Mouse (Mus musculus) small intestine, adult 2 months (tissue): ENCODE measurements around the gene Mfap3. TPM values are rescaled to one million over a fixed set of nuclear protein-coding genes. Genes with fewer than 3 reads are reported as not detected.

Source experiments
- H3K27ac ChIP-seq: fragments of 200-500 bp; 2 replicates; pipeline ENCODE4 v1.5.1; 2012; ENCODE audit warnings: low read depth, low read length, control low read depth, inconsistent platforms; ENCODE audit not compliant: insufficient read depth
- H3K27me3 ChIP-seq: fragments of 200-500 bp; 2 replicates; pipeline ENCODE4 v1.6.1; 2012; ENCODE audit warnings: mild to moderate bottlenecking, moderate library complexity, low read length, inconsistent platforms; ENCODE audit not compliant: control insufficient read depth, insufficient read depth
- H3K36me3 ChIP-seq: fragments of 200-500 bp; 2 replicates; pipeline ENCODE4 v1.6.1; 2012; ENCODE audit warnings: mild to moderate bottlenecking, low read length, control low read depth, inconsistent platforms; ENCODE audit not compliant: control insufficient read depth, insufficient read depth
- H3K4me1 ChIP-seq: fragments of 200-500 bp; 2 replicates; pipeline ENCODE4 v1.6.1; 2012; ENCODE audit warnings: low read length, inconsistent platforms, mixed read lengths; ENCODE audit not compliant: control insufficient read depth, insufficient read depth, insufficient read length
- H3K4me3 ChIP-seq: fragments of 200-500 bp; 2 replicates; pipeline ENCODE4 v1.5.1; 2012; ENCODE audit warnings: low read depth, mild to moderate bottlenecking, control low read depth, inconsistent platforms, low read length, moderate library complexity
- CTCF ChIP-seq: fragments of 200-500 bp; IDR thresholded peaks from 2 replicates; pipeline ENCODE4 v1.5.1; 2012; ENCODE audit warnings: low read depth, mild to moderate bottlenecking, control low read depth, inconsistent platforms, low read length, moderate library complexity, mixed read lengths; ENCODE audit not compliant: insufficient replicate concordance, insufficient read length; ENCODE audit errors: extremely low read depth
- POLR2A ChIP-seq: fragments of 200-500 bp; IDR thresholded peaks from 2 replicates; pipeline ENCODE4 v1.6.1; 2012; ENCODE audit warnings: low read depth, mild to moderate bottlenecking, control low read depth, inconsistent platforms, low read length, moderate library complexity
- WGBS: fragments of 180-500 bp; shearing (Covaris S2); methylation state at CpG from one replicate; pipeline ENCODE4 v1.1.7; 2018; 5-methylcytosine and 5-hydroxymethylcytosine counted together
- polyA plus RNA-seq: library from polyadenylated mRNA; depleted of rRNA; stranded (reverse); fragments of >200 nt; gene quantifications from 2 replicates; pipeline ENCODE4 v1.2.3, GENCODE M21; 2012

The Mfap3 gene
- polyA plus RNA-seq, 1 experiment: 6.9 TPM

- no peak for TF ChIP-seq POLR2A
- TF ChIP-seq CTCF: no peak
Measured at GRCm38 (mm10) chr11:57525900-57526299, 7.4 kb downstream of the Mfap3 start.

GRCm38 (mm10) chr11:57527506-57527905 is 9.0 kb downstream of the Mfap3 start:
- Histone ChIP-seq H3K27me3 (no peaks in the 10 kb centered on the region), H3K36me3 (peaks cover 19% of the 10 kb centered on the region), H3K27ac (no peak overlapping the region), H3K4me3 (no peak overlapping the region), H3K4me1 (peaks cover 2% of the 10 kb centered on the region; the same call in 1 of the 2 replicates)
- TF ChIP-seq CTCF: no peak
- TF ChIP-seq POLR2A: no peak
- 85% methylated on average over 4 of the region's 4 CpGs for WGBS

More at GRCm38 (mm10) chr11:57525900-57526299, 7.4 kb downstream of the Mfap3 start:
- H3K27ac ChIP-seq: no peak overlapping the region
- 75% methylated on average over 3 of the region's 3 CpGs for WGBS
- H3K27me3 ChIP-seq: no peaks in the 10 kb centered on the region
- peaks cover 2% of the 10 kb centered on the region; the same call in 1 of the 2 replicates for H3K4me1 ChIP-seq
- no peak overlapping the region for H3K4me3 ChIP-seq
- peaks cover 17% of the 10 kb centered on the region for H3K36me3 ChIP-seq

GRCm38 (mm10) chr11:57529111-57529510 is 10.6 kb downstream of the Mfap3 start:
- Histone ChIP-seq H3K4me3 (no peak overlapping the region), H3K27me3 (no peaks in the 10 kb centered on the region), H3K36me3 (peaks cover 19% of the 10 kb centered on the region), H3K4me1 (peaks cover 2% of the 10 kb centered on the region; the same call in 1 of the 2 replicates), H3K27ac (no peak overlapping the region)
- WGBS: 86% methylated on average over 3 of the region's 3 CpGs
- TF ChIP-seq CTCF: no peak
- TF ChIP-seq POLR2A: no peak

GRCm38 (mm10) chr11:57531300-57531950 is 13.0 kb downstream of the Mfap3 start:
- no peak overlapping the region for H3K4me3 ChIP-seq
- peaks cover 19% of the 10 kb centered on the region for H3K36me3 ChIP-seq
- WGBS: 61% methylated on average over 11 of the region's 11 CpGs
- TF ChIP-seq CTCF (no peak), POLR2A (no peak)
- H3K27me3 ChIP-seq: no peaks in the 10 kb centered on the region
- H3K4me1 ChIP-seq: no peaks in the 10 kb centered on the region; the same call in 1 of the 2 replicates
- no peak overlapping the region for H3K27ac ChIP-seq

GRCm38 (mm10) chr11:57532306-57532705 is 13.8 kb downstream of the Mfap3 start:
- H3K36me3 ChIP-seq: peaks cover 19% of the 10 kb centered on the region
- WGBS: 89% methylated on average over 4 of the region's 4 CpGs
- no peak overlapping the region for H3K4me3 ChIP-seq
- no peaks in the 10 kb centered on the region; the same call in 1 of the 2 replicates for H3K4me1 ChIP-seq
- no peaks in the 10 kb centered on the region for H3K27me3 ChIP-seq
- no peak for TF ChIP-seq CTCF
- TF ChIP-seq POLR2A: no peak
- H3K27ac ChIP-seq: no peak overlapping the region

- no peaks in the 10 kb centered on the region for H3K27me3 ChIP-seq
- H3K27ac ChIP-seq: no peak overlapping the region
- H3K36me3 ChIP-seq: peaks cover 2% of the 10 kb centered on the region; the same call in 1 of the 2 replicates
- TF ChIP-seq CTCF: no peak
- TF ChIP-seq POLR2A: no peak
- WGBS: 92% methylated on average over 5 of the region's 5 CpGs
- H3K4me1 ChIP-seq: no peaks in the 10 kb centered on the region; the same call in 1 of the 2 replicates
- no peak overlapping the region for H3K4me3 ChIP-seq
Measured at GRCm38 (mm10) chr11:57535912-57536311, 17.4 kb downstream of the Mfap3 start.

- 91% methylated on average over 5 of the region's 5 CpGs for WGBS
- no peaks in the 10 kb centered on the region; the same call in 1 of the 2 replicates for H3K4me1 ChIP-seq
- no peak overlapping the region for H3K27ac ChIP-seq
- H3K4me3 ChIP-seq: no peak overlapping the region
- no peak for TF ChIP-seq POLR2A
- no peak for TF ChIP-seq CTCF
- H3K27me3 ChIP-seq: no peaks in the 10 kb centered on the region
- no peaks in the 10 kb centered on the region for H3K36me3 ChIP-seq
Measured at GRCm38 (mm10) chr11:57539841-57540418, 21.5 kb downstream of the Mfap3 start.
